Mouse (Mus musculus) cerebellum, adult 2 months (tissue): ENCODE measurements around the gene Sik1.

Source experiments
- CTCF ChIP-seq: fragments of 200-500 bp; IDR thresholded peaks from 2 replicates; pipeline ENCODE4 v1.5.1; 2011; ENCODE audit warnings: low read depth, mild to moderate bottlenecking, control low read depth, low read length, moderate library complexity, borderline replicate concordance; ENCODE audit not compliant: insufficient read depth
- POLR2A ChIP-seq: fragments of 200-500 bp; IDR thresholded peaks from 2 replicates; pipeline ENCODE4 v1.6.1; 2011; ENCODE audit warnings: low read length, control low read depth, borderline replicate concordance; ENCODE audit not compliant: insufficient read depth

GRCm38 (mm10) chr17:31851816-31852476, 3.7 kb downstream of the Sik1 start:
- TF ChIP-seq CTCF (no peak), POLR2A (no peak)
